Mouse (Mus musculus): ENCODE measurements around the gene Becn1.
A peak's percentile ranks its signal among the peaks of the same experiment; 100 is the strongest.

Becn1 gene

DNA sequence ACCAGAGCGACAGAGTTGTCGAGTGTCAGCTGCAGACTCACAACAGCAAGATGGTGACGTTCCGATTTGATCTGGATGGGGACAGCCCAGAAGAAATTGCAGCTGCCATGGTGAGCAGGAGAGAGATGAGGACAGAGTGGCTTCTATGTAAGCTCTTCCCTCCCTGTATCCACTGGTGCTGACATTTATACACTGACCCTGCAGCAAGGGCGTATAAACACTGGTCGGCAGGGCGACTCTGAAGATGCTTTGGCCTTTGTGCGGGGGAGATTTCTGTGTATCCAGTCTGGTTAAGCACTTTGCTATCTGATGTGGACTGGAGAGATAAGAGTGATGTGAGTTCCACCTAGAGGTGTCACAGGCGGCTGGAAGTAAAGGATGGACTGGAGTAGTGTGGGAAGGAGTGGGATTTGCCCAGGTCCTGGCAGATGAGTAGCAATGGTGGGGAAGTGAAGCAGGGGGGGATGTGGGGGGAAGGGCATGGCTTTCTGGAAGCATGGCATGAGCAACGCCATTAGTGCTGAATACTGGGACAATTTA is 32.4 kb downstream of the Becn1 start:
- no peak for DNase-seq (ENCODE audit: low spot score in 2 of 2)

DNA sequence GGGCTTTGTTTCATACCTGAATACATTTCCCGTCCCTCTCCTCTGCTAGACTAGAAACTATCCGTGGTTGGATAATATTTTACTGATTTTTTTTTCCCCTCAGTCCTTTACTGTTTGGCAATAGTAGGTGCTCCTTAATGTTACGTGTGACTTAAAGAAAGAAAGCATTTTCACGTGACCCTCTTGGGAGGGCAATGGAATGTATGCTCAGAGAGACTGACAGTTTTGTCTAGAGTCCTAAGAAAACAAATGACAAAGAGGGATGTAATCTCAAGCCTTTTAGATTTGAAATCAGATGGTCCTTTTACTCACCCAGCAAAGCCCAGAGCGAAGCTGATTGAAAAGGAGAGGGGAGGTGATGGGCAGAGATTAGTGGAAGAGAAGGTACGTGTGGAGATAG is 36.2 kb downstream of the Becn1 start:
- DNase-seq (ENCODE audit: low spot score in 2 of 2): no peak

DNA sequence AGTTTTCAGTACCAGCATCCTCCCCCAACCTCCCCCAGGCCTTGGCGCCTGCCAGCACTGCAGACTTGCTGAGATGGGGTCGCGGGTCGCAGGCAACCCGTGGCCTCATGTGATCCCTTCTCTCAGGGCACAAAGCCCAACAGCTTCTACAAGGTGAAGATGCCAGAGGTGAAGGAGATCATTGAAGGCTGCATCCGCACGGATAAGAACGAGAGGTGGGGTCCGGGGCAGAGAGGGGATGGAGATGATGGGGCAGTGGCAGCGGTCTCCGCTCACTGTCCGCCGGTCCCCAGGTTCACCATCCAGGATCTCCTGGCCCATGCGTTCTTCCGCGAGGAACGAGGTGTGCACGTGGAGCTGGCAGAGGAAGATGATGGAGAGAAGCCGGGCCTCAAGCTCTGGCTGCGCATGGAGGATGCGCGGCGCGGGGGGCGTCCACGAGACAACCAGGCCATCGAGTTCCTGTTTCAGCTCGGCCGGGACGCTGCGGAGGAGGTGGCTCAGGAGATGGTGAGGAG is 37.1 kb downstream of the Becn1 start:
- no peak for DNase-seq (ENCODE audit: low spot score in 2 of 2)

DNA sequence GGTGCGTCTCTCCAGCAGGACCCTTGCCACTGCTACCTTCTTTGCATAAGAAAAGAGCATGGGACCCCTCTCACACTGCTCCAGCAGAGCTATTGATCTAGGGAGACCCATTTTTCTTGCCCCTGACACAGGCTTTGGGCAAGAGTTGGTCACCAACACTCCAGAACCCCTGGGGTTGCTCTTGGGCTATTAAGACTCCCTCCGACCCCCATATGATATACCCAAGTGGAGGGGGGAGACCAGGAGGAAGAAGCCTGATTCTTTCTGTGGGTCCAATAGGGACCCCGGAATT is 38.2 kb downstream of the Becn1 start:
- no peak for DNase-seq (ENCODE audit: low spot score in 2 of 2)

DNA sequence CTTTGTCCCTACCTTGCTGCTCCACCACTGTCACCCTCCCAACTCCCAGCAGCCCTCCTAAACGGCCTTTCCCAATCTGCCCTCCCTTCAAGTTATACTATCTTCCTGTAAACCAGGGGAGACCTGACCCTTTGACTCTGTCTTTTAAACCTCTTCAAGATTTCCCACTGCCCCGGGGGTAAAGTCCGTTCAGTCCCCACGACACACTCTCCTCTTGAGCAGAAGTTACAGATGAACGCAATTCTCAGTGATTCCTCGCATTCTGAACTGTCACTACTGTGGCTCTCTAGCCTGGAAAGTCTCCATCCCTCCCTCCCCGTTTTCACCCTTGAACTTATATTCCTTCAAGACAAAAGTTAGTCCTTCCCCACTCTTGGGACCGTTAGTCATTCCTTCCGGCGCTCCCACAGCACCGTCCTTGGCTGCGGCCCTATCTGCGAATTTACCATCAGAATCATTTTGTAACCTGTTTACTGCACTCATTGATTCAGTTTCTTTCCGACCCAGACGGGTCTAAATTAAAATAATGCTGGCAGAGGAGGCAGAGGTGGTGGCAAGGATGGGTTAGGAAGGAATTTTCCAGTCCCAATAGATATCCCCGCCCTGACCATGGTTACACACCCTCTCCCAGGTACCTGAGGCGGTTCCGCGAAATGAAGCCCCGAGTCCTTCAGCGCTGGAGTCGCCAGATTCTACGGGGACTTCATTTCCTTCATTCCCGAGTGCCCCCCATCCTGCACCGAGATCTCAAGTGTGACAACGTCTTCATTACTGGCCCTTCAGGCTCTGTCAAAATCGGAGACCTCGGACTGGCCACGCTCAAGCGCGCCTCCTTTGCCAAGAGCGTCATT is 38.7 kb downstream of the Becn1 start:
- no peak for DNase-seq (ENCODE audit: low spot score in 2 of 2)

DNA sequence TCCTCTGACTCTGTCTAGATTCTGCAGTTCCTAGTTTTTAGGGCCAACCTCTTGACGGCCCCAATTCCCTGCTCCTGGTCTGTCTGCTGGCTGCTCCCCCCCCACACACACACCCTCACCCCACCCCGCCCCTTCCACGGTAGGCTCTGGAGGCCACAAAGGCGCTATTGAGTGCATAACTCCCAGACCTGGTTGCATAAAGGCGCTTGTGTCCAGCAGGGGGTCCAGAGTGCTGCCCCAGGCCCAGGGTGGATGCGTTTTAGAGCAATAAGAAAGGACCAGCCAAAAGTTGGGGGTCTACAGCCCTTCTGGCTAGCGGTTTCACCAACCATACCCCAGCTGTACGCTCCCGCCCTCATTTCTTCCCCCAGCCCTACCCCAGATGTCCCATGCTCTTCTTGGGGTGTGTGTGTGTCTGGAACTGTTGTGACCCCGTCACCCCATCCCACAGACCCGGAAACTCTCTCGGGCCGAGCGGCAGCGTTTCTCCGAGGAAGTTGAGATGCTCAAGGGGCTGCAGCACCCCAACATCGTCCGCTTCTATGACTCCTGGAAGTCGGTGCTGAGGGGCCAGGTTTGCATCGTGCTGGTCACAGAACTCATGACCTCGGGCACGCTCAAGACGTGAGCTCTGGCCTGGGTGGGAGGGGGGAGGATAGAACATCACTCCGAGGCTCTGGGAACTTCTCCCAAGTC is 39.7 kb downstream of the Becn1 start:
- no peak for DNase-seq (ENCODE audit: low spot score in 2 of 2)

DNA sequence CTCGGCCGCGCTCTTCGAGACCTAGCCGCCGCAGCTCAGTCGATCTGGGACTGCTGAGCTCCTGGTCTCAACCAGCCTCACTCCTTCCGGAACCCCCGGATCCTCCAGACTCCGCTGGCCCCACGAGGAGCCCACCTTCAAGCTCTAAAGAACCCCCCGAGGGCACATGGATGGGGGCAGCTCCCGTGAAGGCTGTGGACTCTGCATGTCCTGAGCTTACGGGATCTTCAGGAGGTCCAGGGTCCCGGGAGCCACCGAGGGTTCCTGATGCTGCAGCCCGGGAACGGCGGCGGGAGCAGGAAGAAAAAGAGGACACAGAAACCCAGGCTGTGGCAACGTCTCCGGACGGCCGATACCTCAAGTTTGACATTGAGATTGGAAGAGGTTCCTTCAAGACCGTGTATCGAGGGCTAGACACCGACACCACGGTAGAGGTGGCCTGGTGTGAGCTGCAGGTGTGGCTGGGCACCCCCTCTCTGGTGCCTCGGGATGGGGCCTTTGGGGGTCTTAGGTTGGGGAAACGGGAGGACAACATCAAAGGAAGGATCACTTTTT is 41.2 kb downstream of the Becn1 start:
- DNase-seq (ENCODE audit: low spot score in 2 of 2): no peak

DNA sequence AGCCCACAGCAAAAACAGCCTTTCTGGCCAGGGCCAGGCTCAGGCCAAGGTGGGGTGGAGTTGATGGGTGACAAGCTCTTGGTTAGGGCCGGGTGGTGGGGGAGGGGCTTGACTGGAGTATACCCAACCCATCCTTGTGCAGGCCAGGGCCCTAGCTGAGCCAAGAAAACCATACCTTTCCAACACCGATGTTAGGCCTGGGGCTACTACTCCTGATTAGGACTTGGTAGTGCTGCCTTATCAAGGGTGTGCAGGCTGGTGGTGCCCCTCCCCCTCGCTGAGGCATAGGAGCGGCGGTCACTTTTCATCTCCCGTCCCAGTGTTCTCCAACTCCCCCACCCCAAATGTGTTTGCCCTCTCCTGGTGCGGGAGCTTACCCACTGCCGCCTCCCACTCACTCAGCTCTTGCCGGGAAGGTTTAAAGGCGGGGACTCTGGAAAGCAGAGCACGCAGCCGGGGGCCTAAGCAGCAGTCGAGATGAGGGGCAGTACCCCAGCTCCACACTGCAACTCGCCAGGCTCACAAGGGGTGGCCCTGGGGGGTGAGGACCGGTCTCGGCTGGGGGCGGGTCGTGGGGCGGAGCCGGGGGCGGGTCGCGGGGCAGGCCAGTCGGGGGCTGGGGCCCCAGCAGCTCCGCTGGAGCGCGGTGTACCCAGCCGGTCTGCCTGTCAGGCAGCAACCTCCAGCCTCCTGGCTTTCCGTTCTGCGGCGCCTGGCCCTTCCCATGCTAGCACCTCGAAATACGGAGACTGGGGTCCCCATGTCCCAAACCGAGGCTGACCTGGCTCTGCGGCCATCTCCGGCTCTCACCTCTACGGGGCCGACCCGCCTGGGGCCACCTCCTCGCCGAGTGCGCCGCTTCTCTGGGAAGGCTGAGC is 41.9 kb downstream of the Becn1 start, which contains the start of gene Wnk4:
Gene Wnk4, plus strand, starts transcription at position 620 of the 878 bp plus-strand sequence.
- DNase-seq (ENCODE audit: low spot score in 2 of 2): no peak

DNA sequence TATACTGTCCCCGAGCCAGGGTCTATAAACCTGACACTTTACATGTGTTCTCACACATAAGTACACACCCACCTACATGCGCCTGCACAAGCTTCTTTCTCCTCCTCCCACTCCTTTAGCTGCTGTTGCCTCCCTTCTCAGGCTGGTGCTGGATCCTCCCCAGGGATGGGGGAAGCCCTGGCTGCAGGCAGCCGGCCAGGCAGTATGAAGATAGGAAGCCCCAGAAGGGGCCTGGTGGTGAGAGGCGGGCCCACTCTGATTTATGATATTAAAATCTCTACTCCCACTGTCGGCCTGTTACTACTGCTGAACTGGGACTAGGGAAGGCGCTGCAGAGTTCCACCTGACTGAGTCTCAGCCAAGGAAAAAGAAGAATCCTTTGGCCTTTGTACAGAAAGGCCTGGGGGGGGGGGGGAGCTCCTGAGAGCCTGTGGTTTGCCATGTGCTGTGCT is 42.8 kb downstream of the Becn1 start:
- peak; percentile 55 to 79 for DNase-seq (ENCODE audit: low spot score in 2 of 2)

DNA sequence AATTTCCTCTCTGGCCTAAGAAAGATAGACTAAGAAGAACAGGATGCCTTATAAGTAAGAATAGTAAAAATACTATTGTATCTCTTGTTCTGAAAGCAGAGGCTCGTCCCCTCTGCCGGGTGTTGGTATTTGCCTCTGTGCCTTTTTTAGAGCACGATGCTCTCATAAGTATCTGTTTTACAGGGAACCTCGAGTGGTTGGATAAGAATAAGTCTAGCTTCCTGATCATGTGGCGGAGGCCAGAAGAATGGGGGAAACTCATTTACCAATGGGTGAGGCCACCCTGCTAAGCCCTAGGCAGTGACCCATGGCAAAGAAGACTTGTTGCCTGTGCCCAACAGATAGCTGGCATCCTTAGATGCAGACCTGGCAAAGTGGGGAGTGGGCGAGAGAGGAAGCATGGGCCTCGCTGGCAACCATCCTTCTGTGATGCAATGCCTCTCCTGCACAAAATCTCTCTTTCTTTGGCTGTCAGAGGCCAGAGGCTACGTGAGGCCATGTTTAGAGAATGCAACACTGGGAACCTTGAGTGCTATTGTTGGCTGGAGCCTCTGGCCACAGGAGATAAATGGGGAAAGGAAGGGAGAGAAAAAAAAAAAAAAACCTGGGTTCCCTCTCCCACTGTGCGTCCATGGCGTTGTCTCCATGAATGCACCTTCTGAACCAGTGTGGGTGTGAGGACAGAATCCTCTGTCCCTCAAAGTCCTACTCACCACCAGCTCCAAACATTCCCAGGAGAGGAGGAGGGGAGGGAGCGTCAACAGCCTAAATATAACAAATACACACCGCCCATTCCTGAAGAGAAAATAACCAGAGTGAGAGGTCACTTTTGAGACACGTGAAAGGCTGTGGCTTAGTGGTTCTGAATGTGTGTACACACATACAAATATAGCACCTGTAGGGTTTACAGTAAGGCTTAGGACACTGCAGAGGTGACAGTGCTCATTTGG is 46.0 kb downstream of the Becn1 start:
- no peak for DNase-seq (ENCODE audit: low spot score in 2 of 2)

DNA sequence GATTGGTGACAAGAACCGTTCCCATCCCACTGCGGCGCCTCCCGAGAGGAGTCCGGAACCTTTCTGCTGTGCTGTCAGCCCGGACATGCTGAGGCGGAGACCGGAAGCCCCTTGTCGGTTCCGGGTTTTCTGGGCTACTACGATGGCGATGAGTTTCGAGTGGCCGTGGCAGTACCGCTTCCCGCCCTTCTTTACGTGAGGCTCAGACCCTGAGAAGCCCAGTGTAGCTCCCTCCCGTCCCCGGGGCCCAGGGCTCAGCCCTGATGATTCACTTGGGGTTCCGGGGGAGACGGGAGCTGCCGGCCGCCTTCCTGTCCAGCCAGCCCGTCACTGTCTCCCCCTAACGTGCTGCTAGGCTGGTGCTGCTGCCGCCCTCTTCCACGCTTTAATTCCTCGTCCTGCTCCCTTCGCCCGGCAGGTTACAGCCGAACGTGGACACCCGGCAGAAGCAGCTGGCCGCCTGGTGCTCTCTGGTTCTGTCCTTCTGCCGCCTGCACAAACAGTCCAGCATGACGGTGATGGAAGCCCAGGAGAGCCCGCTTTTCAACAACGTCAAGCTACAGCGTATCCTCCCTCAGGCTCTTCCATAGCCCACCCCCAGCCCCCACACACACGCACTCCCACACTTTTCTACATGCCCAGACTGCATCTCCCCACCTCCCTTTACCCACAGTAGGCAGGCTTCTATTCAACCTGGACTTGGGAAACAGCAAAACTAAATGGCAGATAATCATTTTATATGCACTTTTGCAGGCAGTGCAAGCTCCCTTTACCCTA is 48.3 kb downstream of the Becn1 start, which contains the start of gene Vps25:
Gene Vps25, plus strand, starts transcription at position 95 of the 777 bp plus-strand sequence.
- peak in 1 of 2 experiments; percentile 84 for DNase-seq (ENCODE audit: low spot score in 2 of 2)

DNA sequence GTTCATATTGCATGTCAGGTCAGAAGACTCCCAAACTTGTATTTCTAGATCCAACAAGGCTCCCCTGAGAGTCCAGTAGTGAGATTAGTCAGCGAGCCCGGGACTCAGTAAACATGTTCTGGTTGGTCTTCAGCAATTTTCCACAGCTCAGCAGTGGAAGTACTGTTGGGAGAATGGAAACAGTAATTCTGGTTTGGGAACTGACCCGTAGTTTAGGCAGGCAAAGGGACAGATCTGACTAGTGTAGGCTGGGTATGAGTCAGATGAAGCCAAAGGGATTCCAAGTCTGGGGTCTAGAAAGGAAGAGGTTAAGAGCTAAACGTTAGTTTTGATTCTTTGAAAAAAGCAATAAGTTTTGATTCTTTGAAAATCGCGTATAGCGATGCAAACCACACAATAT is 49.1 kb downstream of the Becn1 start:
- DNase-seq (ENCODE audit: low spot score in 2 of 2): no peak

DNA sequence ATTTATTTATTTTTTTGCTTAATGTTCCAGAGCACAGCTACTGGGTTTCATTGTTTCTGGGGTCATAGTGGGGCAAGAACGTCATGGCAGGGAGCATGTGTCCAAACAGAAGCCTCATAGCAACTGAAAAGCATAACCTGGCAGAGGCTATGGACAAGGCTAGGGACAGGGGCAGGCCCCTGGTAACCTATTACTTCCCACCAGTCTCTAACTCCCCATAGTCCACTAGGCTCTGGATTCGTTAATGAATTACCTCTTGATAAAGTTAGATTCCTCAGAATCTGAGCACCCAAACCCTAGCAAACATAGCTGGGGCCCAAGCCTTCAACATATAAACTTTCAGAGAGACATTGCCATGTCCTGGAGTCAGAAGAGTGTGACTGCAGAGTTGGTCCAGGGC is 51.1 kb downstream of the Becn1 start:
- no peak for DNase-seq (ENCODE audit: low spot score in 2 of 2)

DNA sequence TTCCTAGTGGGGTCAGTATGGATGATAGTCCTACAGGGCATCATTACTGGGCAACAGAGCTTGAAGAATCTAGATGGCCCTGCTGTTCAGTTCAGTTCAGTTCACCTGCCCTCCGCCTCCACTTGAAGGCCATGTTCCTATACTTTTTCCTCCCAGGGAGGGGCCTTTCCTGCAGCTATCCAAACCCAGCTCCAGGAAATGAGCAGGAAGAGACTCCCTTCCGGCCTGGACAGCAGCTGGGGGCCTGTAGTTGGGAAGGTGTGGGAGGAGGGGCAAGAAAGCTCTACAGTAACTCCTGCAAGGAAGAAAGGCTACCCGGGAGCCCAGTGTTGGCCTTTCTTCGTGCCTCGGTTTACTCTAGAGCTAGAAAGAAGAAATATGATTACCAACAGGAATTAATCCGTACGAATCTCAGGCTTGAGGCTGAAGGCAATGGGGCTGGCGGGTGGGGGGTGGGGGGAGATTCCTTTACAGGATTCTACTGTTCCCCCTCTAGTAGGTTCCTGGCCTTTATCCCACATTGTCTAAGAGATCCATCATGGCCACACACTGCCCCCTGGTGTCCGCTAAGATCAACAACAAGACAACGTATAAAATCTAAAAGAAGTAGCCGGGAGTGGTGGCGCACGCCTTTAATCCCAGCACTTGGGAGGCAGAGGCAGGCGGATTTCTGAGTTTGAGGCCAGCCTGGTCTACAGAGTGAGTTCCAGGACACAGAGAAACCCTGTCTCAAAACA is 53.7 kb downstream of the Becn1 start:
- DNase-seq (ENCODE audit: low spot score in 2 of 2): peak in 1 of 2 experiments; percentile 58

DNA sequence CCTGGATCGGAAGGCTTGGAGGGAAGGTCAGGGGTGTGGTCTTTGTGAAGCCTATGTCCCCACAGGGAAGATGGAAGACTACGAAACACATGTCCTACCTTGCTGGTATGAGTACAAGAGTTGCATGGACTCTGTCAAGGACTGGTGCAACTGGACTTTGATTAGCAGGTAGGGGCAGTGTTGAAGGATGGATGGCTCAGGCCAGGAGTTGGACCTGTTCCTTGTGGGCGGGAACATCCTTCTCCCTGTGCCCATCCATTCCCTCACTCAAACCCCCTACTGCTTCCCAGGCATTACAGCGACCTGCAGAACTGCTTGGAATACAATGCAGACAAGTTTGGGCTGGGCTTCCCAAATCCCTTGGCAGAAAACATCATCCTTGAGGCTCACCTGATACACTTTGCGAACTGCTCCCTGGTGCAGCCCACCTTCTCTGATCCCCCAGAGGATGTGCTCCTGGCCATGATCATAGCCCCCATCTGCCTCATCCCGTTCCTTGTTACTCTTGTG is 54.5 kb downstream of the Becn1 start:
- DNase-seq (ENCODE audit: low spot score in 2 of 2): no peak

DNA sequence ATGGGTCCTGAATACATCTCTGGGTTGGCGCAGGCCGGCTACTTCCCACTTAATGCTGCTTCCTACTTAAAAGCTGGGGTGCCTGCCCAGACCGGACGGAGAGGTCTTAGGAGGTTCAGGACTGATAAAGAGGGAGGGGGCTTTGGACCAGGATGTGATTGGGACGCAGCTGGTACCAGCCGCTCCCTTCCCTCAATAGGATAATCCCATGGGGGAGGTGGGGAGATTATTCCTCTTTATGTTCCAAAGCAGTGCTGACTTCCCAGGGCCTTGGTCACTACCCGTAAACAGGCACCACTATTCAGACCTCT is 55.4 kb downstream of the Becn1 start:
- DNase-seq (ENCODE audit: low spot score in 2 of 2): no peak

DNA sequence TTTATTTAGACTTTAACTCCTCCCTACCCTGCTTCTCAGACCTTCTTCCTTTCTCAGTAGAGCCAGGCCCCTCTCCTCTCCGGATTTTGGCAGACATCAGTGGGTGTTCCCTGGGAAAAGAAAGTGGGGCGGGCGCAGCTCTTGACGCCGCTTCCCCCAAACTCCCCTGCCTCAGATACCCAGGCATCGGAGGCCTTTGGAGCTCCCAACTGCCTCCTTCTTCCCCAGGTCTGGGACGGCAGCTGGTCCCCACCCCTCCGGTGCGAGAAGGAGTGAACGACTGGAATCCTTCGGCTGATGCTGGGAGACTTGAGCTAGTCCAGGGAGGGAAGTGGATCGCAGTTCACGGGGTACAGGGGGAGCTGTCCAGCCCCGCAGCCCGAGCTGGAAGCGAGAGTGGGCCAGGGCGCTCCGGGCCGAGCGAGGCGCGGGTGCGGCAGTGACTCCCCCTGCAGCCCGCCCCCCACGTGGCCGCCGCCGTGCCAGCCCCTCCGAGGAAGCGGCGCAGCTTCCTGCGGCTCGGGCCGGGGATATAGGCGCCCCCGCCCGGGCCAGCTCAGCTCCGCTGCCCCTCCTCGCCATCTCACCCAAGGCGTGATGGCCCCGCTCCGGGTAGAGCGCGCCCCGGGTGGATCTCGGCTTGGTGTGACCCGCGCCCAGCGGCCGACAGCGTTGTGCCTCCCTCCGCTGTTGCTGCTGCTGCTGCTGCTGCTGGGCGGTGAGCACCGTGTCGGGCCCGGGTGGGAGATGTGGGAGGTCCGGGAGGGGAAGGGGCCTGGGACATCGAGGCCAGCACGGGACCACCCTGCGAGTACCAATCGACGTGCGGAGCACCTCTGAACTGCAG is 56.0 kb downstream of the Becn1 start, which contains the start of gene Ramp2:
Gene Ramp2, plus strand, starts transcription at position 174 of the 847 bp plus-strand sequence.
- no peak for DNase-seq (ENCODE audit: low spot score in 2 of 2)

DNA sequence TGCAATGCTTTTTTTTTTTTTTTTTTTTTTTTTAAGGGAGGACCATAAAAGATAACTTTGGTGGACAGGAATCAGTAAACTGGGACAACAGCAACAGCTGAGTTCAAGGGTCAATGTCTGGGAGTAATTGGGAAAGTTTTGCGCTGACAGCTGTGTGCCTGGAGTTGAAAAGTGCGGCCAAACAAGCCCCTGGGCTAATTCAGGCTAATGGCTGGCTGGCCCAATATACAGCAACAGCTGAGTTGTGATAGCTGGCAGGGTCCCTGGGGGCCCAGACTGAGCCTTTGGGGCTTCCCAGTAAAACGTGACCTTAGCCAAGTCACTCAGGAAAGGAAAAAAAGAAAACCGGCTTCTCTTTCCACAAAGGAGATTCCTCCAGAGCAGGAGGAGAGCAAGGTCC is 57.0 kb downstream of the Becn1 start:
- DNase-seq (ENCODE audit: low spot score in 2 of 2): no peak

Measured in left cerebral cortex, adult 9 months (tissue).